8 mouse cellular contexts compared by ENCODE assay signal in genomic region chr1:194976517-194977370, GRCm38 (mm10). TPM values are rescaled to one million over a fixed set of nuclear protein-coding genes. Genes with fewer than 3 reads are reported as not detected.
A peak's percentile ranks its signal among the peaks of the same experiment; 100 is the strongest.
DNase-seq lines count a peak whose midpoint lies in the region.

No protein-coding gene starts in this region.

- H3K36me3 ChIP-seq in macrophage (ENCODE audit: inconsistent target): no peaks in the 10 kb centered on the region

- H3K79me2 ChIP-seq in macrophage (ENCODE audit: inconsistent target): peaks cover 52% of the 10 kb centered on the region

- peak overlapping the region; percentile 79 for H3K27ac ChIP-seq in macrophage

- peak; percentile 91 for DNase-seq in adrenal gland, adult 2 months
- DNase-seq in embryo, embryonic 10.5 days (ENCODE audit: low spot score): peak; percentile 75
- DNase-seq in gastrocnemius, postnatal 10 days: peak; percentile 63
- DNase-seq in induced T-regulatory cell, adult 2 months (ENCODE audit: low read depth): peak; percentile 68
- peak; percentile 61 to 67 for DNase-seq in left cerebral cortex, adult 8-10 months (ENCODE audit: low spot score in 2 of 2)
- DNase-seq in right cerebral cortex, adult 18-20 months: peak; percentile 81
- peak; percentile 61 to 82 for DNase-seq in urinary bladder, postnatal 36 days (ENCODE audit: low spot score in 2 of 2)

- WGBS in macrophage (ENCODE audit: missing documents): 1% methylated on average over 44 of the region's 44 CpGs

- H3K4me3 ChIP-seq in macrophage (ENCODE audit: inconsistent target): peak overlapping the region; percentile 86

RNA-seq across cellular contexts. Expression of gene Cd34, which starts 38.1 kb away (rescaled TPM):
- 10 to 100 TPM; 36.3 to 56.0 TPM for total RNA-seq in adrenal gland, adult 2 months (2021)
- 12.6 and 12.7 TPM in 2 replicates for polyA plus RNA-seq in adrenal gland, adult 2 months (2012; rRNA removed)
- 100 to 1,000 TPM; 162 to 196 TPM for total RNA-seq in gastrocnemius, postnatal 10 days (2021)
- 10 to 100 TPM; 58.3 to 75.9 (median 69.7) TPM for total RNA-seq in left cerebral cortex, adult 8-10 months (2022)
- 1 to 10 TPM in 1 of 26 experiments, not detected in 25; 6.4 TPM for total RNA-seq in macrophage (2018; cell fraction: chromatin; rRNA removed)
- under 1 TPM in 19 of 26 experiments, not detected in 7; 0.04 to 0.19 (median 0.10) TPM for total RNA-seq in macrophage (2018; cell fraction: cytosol; rRNA removed)
- 1 to 10 TPM in 2 of 26 experiments, under 1 TPM in 7, not detected in 17; 0.17 to 1.5 (median 0.25) TPM for total RNA-seq in macrophage (2018; cell fraction: nucleus; rRNA removed)
- 0.07 to 1.3 TPM (median 0.16 TPM) in 3 replicates for polyA plus RNA-seq in macrophage (2018)

Comparison
In these comparisons a context has a peak if more than half of its experiments do, and no peak if none do; other contexts are left out.
1. Peak in every context shown above with its lines: DNase-seq, H3K4me3 ChIP-seq and H3K27ac ChIP-seq.